Mouse (Mus musculus): ENCODE data around the gene Ackr1. TPM values are rescaled to one million over a fixed set of nuclear protein-coding genes. Genes with fewer than 3 reads are reported as not detected.

Gene Ackr1
- polyA plus RNA-seq (2017; shearing (Covaris generic)) = 1 to 10 TPM in 1 of 2 experiments, not detected in 1; 2.1 TPM

GRCm38 (mm10) chr1:173333312-173334253, at the start of gene Ackr1:
Gene Ackr1, minus strand, starts transcription at chr1:173333750.

GRCm38 (mm10) chr1:173367356-173368046, 34.0 kb upstream of the Ackr1 start, which contains the start of gene Cadm3:
Gene Cadm3, minus strand, starts transcription at chr1:173367695.

GRCm38 (mm10) chr1:173350372-173350957, 16.9 kb upstream of the Ackr1 start, which contains the start of gene Aim2:
Gene Aim2, plus strand, starts transcription at chr1:173350879.

Other genes starting within 250 kb of the Ackr1 start
- gene Olfr1408, start 196.4 kb downstream of the Ackr1 start, polyA plus RNA-seq (2017; shearing (Covaris generic)) = under 1 TPM; 0.05 to 0.76 TPM
- 1 to 10 TPM in 1 of 2 experiments, under 1 TPM in 1; 0.12 to 4.6 TPM for gene Olfr1406, start 143.1 kb downstream of the Ackr1 start, polyA plus RNA-seq (2017; shearing (Covaris generic))
- not detected for gene Olfr218, start 135.9 kb downstream of the Ackr1 start, polyA plus RNA-seq (2017; shearing (Covaris generic))
- gene Olfr1404, start 121.4 kb downstream of the Ackr1 start, polyA plus RNA-seq (2017; shearing (Covaris generic)) = under 1 TPM; 0.34 to 0.39 TPM
- under 1 TPM in 1 of 2 experiments, not detected in 1; 0.66 TPM for gene Fcer1a, start 106.5 kb downstream of the Ackr1 start, polyA plus RNA-seq (2017; shearing (Covaris generic))
- under 1 TPM in 1 of 2 experiments, not detected in 1; 0.11 TPM for gene Olfr418, start 67.7 kb downstream of the Ackr1 start, polyA plus RNA-seq (2017; shearing (Covaris generic))
- gene Mptx2, start 56.0 kb downstream of the Ackr1 start, polyA plus RNA-seq (2017; shearing (Covaris generic)) = not detected
- 10 to 100 TPM; 63.3 to 74.7 TPM for gene Aim2, start 17.1 kb upstream of the Ackr1 start, polyA plus RNA-seq (2017; shearing (Covaris generic))
- under 1 TPM in 1 of 2 experiments, not detected in 1; 0.97 TPM for gene Cadm3, start 33.9 kb upstream of the Ackr1 start, polyA plus RNA-seq (2017; shearing (Covaris generic))
- gene Ifi206, start 157.3 kb upstream of the Ackr1 start, polyA plus RNA-seq (2017; shearing (Covaris generic)) = 100 to 1,000 TPM in 1 of 2 experiments, 10 to 100 TPM in 1; 94.6 to 123 TPM
- gene Ifi214, start 202.2 kb upstream of the Ackr1 start, polyA plus RNA-seq (2017; shearing (Covaris generic)) = 10 to 100 TPM; 22.7 to 29.0 TPM